Mouse (Mus musculus): ENCODE measurements around the gene Strip2.

Gene Strip2

DNA sequence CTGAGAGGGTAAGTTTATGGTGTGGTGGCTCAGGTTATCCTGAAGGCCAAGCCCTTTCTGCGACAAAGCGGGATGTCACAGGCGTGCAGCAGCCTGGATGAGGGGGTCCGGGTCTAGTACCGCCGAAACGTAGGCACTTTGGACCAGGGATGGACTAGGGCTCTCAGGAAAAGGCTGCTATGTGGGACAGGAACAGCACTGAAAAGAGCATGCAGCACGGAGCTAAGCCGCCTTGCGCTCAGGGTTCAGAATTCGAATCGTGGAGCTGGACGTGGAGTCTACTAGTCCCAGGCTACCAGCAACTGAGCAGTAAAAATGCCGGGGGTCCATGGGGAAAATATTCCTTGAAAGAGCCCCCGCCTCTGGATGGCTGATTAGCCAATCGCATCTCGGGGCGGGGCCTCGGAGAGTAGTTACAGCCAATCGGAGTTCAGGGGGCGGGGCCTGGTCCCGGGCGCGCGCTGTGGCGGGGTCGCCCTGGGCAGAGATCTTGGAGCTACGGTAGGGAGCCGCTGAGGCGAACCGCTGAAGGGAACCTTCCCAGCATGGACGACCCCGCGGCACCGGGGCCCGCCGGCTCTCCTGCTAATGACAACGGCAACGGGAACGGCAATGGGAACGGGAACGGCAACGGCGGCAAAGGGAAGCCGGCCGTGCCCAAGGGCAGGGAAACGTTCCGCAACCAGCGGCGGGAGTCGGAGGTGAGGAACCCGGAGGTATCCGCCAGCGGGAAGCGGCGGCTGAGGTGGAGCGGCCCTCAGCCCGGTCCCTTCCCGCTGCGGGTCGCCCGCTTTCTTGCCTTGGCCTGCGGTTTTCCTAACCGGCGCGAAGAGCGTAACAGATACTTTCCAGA lies at the start of gene Strip2:
Gene Strip2 (plus strand): TSS at position 483 of the 853 bp plus-strand sequence.
- peak; percentile 91 to 92 for DNase-seq (ENCODE audit: low spot score in 2 of 2)

DNA sequence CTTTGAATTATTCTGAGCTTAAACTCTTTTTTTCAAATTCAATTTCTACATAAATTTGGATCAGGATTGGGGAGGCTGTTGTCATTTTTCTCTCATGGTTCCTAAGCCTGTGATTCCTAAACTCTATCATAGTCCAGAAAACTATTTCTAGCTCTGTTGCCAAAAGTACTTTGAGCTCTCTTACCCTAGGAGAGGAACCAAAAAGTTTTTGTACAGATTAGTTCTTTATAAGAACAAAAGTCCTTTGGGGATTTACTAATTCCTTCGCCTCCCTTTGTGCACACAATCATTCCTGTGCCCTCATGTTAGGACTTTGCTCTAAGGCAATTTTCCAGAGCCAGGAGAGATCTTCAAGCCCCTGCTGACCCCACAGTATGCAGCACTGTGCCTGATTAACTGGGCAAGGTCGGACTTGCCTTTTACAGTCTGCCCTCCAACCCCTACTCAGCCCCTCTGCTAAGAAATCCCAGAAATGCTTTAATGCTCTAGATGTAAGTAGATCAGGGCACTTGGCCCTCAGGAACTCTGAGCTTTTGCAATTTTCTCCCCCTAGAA lies 48.4 kb upstream of the Strip2 start:
- DNase-seq (ENCODE audit: low spot score in 2 of 2): no peak

DNA sequence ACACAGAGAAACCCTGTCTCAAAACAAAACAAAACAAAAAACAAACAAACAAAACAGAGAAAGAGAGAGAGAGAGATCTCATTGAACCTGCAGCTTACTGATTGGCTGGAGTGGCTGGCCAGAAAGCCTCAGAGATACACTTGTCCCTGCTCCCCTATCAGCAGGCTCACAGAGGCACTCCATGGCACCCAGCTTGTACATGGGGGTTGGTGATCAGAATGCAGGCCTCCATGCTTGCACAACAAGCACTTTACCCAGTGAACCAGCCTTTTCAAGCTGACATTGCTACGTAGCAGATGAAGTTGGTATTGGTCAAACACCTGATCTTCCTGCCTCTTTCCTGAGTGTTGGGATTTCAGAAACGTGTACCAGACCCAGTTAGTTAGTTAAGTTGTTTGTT lies 43.2 kb upstream of the Strip2 start:
- no peak for DNase-seq (ENCODE audit: low spot score in 2 of 2)

DNA sequence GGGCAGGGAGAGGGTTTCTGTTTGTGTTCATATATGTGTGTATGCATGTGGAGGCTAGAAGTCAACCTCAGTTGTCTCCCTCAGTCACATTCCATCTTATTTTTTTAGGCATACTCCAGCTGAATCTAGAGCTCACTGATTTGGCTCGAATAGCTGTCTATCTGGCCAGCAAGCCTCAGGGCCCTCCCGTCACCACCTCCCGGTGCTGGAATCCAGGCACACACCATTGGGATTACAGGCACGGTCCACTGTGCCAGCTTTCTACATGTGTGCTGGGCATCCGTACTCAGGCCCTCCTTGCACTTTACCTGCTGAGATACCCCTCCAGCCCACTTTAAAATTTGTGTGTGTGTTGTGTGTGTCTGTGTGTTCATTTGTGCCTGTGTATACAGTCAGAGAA lies 41.2 kb upstream of the Strip2 start:
- DNase-seq (ENCODE audit: low spot score in 2 of 2): no peak

DNA sequence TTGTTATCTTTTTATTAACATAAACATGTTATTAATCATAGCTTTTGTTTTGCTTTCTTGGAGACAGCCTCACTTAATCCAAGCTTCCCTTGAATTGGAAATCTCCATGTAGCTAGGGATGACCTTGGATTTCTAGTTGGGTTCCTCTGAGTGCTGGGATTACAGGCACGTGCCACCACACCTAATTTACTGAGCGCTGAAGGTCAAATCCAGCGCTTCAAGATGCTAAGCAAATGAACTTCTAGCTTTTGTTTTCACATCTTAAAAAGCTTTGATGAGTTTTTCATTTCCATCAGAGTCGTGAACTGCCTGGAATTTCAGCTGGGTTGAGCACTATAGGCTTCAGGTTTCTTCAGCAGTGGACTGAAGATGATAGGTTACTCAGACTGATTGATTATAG lies 40.0 kb upstream of the Strip2 start:
- no peak for DNase-seq (ENCODE audit: low spot score in 2 of 2)

DNA sequence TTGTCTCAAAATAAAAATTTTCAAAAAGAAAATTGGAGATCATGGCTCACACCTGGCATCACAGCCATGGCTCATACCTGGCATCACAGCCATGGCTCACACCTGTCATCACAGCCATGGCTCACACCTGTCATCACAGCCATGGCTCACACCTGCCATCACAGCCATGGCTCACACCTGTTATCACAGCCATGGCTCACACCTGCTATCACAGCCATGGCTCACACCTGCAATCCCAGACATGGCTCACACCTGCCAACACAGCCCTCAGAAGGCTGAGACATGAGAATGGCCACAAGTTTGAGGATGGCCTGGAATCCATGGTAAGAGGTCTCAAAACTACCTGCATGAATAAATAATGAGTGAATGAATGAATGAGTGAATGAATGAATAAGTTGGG lies 37.2 kb upstream of the Strip2 start:
- DNase-seq (ENCODE audit: low spot score in 2 of 2): no peak

DNA sequence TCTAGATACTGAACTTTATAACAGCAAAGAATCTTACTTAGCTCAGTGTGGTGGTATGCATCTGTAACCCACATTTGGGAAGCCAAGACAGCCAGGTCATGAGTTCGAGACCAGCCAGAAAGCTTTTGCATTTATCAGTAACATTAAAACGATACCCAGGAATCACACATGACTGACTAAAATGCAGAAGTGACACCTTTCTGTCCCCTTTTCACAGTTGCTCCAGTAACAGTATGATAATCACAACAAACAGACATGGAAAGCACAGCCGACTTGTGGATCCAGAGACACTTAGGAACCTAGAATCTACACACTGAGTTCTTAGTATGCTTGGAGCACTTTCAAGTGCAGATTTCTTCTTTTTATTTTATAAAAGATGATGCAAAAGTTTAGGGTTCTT lies 36.0 kb upstream of the Strip2 start:
- no peak for DNase-seq (ENCODE audit: low spot score in 2 of 2)

- no peak for DNase-seq (ENCODE audit: low spot score in 2 of 2)
These were observed 34.9 kb upstream of the Strip2 start for GRCm38 (mm10) chr6:29881936-29882335.

- DNase-seq (ENCODE audit: low spot score in 2 of 2): peak in 1 of 2 experiments; percentile 32
These were observed 33.9 kb upstream of the Strip2 start for GRCm38 (mm10) chr6:29882870-29883269.

DNA sequence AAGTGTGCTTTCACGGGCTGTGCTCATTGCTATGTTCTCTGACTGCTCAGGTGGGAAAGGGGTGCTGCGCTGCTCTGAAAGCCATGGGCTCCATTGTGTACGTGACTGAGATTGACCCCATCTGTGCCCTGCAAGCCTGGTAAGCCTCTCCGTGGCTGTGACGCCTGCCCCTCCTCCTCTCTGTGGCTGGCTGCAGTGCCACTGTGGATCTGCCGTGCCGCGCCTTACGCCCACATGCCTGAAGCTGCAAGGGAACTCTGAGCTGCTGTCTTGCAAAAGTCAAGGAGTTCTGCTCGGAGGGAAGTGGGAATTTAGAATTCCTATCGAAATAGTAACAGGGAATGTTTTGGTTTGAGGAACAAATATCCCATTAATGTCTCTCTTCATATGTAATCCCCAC lies 25.7 kb upstream of the Strip2 start:
- peak; percentile 71 for DNase-seq (ENCODE audit: low spot score in 2 of 2)

- no peak for DNase-seq (ENCODE audit: low spot score in 2 of 2)
These were observed 19.8 kb upstream of the Strip2 start for GRCm38 (mm10) chr6:29896976-29897375.

GRCm38 (mm10) chr6:29901450-29901849 lies 15.4 kb upstream of the Strip2 start:
- no peak for DNase-seq (ENCODE audit: low spot score in 2 of 2)

GRCm38 (mm10) chr6:29902256-29902655 lies 14.6 kb upstream of the Strip2 start:
- DNase-seq (ENCODE audit: low spot score in 2 of 2): no peak

DNA sequence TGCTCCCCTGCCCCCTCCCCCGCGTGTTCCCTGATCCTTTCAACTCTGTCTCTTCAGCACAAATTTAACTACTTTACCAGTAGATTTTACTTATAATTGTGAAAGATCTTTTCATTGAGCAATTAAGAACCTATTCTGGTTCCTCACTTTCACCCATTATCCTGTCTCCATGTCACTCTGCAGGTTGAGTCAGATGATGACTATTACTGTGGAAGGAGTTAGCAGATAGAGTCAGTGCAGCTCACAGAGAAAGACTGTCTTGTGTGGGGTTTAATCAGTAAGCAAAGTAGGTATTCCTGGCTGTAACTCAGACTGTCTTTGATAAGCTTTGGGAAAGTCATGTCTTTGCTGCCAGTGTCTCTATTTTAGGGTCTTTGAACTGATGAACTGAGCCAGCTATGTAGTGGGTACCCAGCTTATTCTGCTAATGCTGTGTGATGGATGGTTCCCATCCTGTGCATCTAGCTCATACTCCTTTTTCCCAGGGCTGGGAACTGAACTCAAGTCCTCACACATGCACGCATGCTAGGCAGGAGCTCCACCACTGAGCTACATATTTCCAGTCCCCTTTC lies 13.4 kb upstream of the Strip2 start:
- DNase-seq (ENCODE audit: low spot score in 2 of 2): no peak

GRCm38 (mm10) chr6:29904281-29904680 lies 12.5 kb upstream of the Strip2 start:
- no peak for DNase-seq (ENCODE audit: low spot score in 2 of 2)

- DNase-seq (ENCODE audit: low spot score in 2 of 2): peak in 1 of 2 experiments; percentile 15
These were observed 6.2 kb upstream of the Strip2 start for GRCm38 (mm10) chr6:29910631-29911030.

GRCm38 (mm10) chr6:29913673-29914072 lies 3.1 kb upstream of the Strip2 start:
- peak in 1 of 2 experiments; percentile 15 for DNase-seq (ENCODE audit: low spot score in 2 of 2)

GRCm38 (mm10) chr6:29914136-29914535 lies 2.7 kb upstream of the Strip2 start:
- DNase-seq (ENCODE audit: low spot score in 2 of 2): no peak

DNA sequence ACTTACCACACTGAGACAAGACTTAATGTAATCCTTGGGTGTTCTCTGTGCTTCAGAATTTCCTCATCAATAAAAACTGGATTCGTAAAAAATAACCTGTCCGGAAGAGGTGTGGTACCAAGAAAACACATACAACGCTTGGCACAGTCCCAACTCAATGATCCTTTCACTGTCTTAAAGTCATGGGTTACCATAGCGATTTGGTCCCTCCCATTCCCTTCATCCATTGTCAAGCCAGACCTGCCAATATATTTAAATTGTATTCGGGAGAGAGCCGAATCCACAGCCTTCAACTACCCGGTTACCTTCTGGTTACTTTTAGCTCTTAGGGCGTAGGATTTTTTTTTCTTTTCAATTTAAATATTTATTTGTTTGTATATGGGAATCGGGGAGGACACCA lies 976 bp upstream of the Strip2 start:
- no peak for DNase-seq (ENCODE audit: low spot score in 2 of 2)

- no peak for DNase-seq (ENCODE audit: low spot score in 2 of 2)
These were observed 540 bp downstream of the Strip2 start for GRCm38 (mm10) chr6:29917383-29917720.

GRCm38 (mm10) chr6:29917947-29918346 lies 1.1 kb downstream of the Strip2 start:
- DNase-seq (ENCODE audit: low spot score in 2 of 2): no peak

GRCm38 (mm10) chr6:29923501-29923900 lies 6.7 kb downstream of the Strip2 start:
- DNase-seq (ENCODE audit: low spot score in 2 of 2): no peak

DNA sequence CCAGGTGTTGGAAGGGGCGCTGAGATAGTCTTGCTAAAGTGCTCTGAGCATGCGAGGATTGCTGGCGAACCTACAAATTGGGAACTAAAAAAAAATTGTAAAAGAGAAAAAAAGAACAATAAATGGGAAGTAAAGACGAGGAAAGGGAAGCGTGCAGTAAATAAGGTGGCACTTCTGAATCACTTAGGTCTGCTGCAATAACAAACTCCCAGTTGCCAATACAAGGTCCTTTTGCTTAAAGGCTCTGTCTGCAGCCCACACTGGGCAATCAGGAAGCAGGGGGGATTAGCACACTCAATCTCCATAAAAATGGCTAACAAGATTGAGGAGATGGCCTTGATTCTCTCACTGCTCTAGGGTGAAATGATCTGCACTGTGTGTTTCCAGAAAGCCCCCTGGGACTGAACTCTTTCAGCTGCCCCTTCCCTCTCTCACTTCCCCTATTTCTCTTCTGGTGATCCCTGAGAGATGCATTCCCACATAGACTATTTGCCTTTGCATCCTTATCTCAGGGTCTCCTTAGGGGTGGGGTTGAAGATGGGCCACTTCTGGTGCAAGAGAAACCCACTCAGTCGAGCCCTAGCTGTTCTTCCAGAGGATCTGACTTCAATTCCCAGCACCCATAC lies 8.9 kb downstream of the Strip2 start:
- no peak for DNase-seq (ENCODE audit: low spot score in 2 of 2)
